Mouse (Mus musculus) megakaryocyte-erythroid progenitor cell, adult 5-6 weeks (primary cell): Measurements from ENCODE around the gene Efr3b. TPM values are rescaled to one million over a fixed set of nuclear protein-coding genes. Genes with fewer than 3 reads are reported as not detected.

Source experiments
- ATAC-seq: replicated peaks from 2 replicates; pipeline ENCODE4 v1.8.0; 2016; ENCODE audit warnings: mild to moderate bottlenecking, inconsistent platforms; ENCODE audit not compliant: severe bottlenecking, poor library complexity, low FRiP score, low TSS enrichment
- total RNA-seq, 2 experiments: library from RNA; stranded (forward) in 1 of 2; stranded (reverse) in 1 of 2; fragments of 200-1000, 215-1000 nt in 1 of 2; fragments of >200 nt in 1 of 2; fragmentation: Nextera tagmentation in 1 of 2; gene quantifications; 2 replicates each; pipeline ENCODE4 v1.2.3; 2014 to 2017

The Efr3b gene
- total RNA-seq, 2 experiments from 2014 or later, result 0.02 to 0.70 TPM

DNA sequence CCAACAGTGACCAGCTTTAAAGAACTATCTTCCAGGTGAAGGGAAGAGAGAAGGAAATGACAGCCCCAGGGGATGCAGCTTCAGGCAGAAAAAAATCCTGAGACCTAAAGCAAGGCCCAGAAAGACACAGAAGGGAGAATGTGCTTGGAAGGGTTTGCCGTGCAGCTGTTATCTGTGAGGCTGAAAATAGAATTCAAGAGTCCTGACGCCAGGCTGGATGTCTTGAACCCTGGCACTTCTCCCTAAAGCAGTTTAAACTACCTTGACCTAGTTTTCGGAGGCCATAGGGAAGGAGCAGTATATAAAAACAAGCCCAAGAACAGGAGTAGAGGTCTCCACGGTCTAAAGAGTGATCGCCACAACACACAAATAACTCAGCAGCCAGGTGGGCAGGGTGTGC is 3.7 kb upstream of the Efr3b start:
- ATAC-seq, result no peak

DNA sequence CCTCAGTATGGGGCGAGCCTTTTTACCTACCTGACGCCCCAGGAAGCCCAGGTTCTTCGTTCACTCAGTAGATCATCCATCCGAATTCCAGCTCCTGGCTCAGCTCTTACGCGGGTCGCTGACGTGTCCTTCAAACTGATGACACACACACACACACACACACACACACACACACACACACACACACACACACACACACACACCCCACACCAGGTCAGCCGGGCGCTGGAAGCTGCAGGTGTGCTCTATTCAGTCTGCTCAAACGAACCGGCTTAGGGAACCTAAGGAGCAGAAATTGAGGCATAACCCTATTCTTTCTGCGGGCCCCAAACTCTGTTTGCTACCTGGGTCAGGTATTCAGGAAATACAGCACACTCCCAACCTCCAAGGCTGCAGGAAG is 331 bp upstream of the Efr3b start:
- no peak for ATAC-seq

GRCm38 (mm10) chr12:4037511-4037910 is 1.2 kb downstream of the Efr3b start:
- no peak for ATAC-seq

DNA sequence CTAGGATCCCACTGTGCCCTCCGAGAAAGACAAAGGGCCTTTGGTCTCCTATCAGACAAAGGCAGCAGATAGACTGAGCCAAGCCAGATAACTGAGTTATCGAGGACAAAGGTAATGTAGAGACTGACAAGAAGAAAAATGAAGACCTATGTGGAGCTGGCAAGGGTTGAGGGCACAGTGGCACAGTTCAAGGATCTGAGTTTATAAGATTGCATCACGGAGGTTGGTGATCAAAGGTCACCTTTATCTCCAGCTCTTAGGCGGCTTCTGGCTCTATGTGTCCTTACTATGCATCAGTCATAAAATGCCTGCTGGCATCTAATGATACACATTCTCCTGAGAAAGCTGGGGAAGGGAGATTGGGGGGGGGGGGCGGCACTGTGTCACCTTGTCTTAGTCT is 2.6 kb downstream of the Efr3b start:
- no peak for ATAC-seq

DNA sequence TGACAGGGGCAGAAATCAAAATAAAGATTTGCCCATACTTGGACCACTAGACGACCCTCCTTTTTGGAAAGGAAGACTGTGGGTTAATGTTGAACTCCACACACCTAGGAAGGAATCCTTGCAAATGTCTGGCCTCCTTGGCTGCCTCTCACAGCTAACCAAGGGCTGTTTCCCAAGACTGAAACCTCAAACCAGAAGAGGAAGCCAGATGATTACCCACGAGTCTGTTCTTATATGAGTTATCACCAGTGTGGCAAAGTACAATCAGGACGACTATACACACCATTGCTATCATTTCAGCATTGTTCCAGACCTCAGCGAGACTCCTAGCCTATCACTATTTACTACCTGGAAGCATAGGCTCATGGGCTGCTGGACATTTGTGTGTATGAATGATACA is 9.7 kb downstream of the Efr3b start:
- ATAC-seq, result no peak

DNA sequence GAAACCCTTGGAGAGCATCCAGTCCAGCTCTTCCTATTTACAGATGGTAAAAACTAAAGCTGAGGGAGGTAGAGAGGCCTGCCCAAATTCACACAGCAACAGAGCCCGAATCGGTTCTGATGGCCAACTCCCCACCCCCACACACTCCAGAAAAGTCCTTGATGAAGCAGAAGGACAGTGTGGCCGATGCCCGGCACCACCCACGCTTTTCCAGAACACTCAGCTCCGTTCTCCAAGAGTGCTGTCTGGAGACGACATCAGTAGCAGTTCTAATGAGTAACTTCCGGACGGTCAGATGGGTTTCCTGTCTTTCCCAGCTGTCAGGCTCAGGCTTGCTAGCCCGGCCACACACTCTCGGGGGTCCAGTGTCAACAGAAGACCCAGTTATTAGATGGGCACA is 10.2 kb downstream of the Efr3b start:
- no peak for ATAC-seq

DNA sequence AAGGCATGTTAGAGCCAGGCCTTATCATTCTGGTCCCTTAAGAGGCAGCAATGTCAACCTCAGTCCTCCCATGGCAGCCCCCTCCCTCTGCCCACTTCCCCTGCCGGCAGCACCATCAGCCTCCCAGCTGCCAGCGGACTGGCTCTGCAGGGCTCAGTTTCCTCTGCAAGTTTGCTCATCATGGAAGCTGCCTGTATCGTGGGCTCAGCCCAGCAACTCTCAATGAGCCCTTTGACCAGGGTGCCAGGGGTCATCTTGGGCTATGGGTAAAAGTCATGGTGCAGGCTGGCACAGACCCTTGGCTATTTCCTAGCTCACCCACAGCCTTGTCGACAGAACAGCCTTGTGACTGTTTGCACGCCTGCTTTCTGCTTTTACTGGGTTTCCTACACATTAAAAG is 14.4 kb downstream of the Efr3b start:
- ATAC-seq, result no peak

- no peak for ATAC-seq
Measured at GRCm38 (mm10) chr12:4023501-4023900, 15.2 kb downstream of the Efr3b start.

DNA sequence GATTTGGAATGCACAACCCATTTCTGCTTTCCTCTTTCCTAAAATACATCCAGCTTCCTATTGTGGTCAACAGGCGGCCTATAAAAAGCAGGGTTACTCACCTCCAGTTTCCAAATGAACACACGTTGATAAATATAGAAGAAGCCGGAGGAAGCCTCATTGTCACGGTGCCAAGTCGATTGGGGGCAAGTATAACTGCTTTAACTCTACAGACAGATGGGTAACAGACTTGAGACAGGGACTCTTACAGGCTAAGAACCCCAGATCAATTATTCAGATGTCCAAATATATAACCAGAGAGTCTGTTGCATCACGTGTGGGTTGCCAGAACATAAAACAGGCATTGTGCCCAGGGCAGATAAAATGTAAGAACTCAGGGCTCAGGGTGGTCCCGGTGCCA is 15.9 kb downstream of the Efr3b start:
- no peak for ATAC-seq

GRCm38 (mm10) chr12:4020505-4020904 is 18.2 kb downstream of the Efr3b start:
- ATAC-seq, result no peak

- no peak for ATAC-seq
Measured at GRCm38 (mm10) chr12:4016321-4016720, 22.4 kb downstream of the Efr3b start.

GRCm38 (mm10) chr12:4015741-4016140 is 23.0 kb downstream of the Efr3b start:
- no peak for ATAC-seq

GRCm38 (mm10) chr12:4015255-4015654 is 23.5 kb downstream of the Efr3b start:
- ATAC-seq, result no peak

- ATAC-seq, result no peak
Measured at GRCm38 (mm10) chr12:4011715-4012114, 27.0 kb downstream of the Efr3b start.

GRCm38 (mm10) chr12:4011301-4011700 is 27.4 kb downstream of the Efr3b start:
- ATAC-seq, result no peak

- ATAC-seq, result no peak
Measured at GRCm38 (mm10) chr12:4008731-4009130, 30.0 kb downstream of the Efr3b start.

DNA sequence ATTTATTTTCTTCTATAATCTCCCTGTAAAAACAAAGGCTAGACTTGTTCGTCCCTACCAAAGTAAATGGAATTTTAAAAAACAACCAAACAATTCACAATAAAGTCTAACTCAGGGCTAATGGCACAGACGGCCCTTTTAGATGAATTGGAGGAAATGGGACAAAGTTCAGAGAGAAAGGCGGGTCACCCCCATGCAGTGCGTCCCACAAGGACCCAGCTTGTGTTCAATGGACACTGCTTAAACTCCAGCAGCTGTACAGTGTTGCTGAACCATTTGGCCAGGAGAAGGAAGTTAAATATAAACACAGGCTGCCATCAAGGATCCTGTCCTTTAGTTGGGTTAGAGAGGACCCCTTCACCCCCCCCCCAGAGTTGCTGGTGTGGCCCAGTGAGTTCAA is 30.9 kb downstream of the Efr3b start:
- ATAC-seq, result no peak

- no peak for ATAC-seq
Measured at GRCm38 (mm10) chr12:4007181-4007580, 31.5 kb downstream of the Efr3b start.

- no peak for ATAC-seq
Measured at GRCm38 (mm10) chr12:4006079-4006478, 32.6 kb downstream of the Efr3b start.

DNA sequence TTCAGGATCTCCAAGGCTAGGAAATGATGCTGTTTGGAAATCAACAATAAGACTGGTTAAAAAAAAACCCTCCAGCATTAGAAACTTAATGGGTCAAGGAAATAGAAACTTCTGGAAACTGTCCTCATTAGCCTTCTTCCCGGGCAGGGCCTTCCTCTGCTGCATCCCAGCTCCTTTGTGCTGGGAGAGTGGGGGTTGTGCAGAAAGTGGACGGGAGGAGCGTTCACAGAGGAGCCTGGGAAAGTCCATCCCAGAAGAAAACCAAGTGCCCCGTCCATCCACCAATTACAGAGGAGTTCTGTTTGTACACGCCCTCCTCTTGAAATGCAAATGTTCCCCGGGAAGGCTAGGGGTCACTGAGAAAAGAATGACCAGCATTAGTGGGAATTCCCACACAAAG is 34.1 kb downstream of the Efr3b start:
- ATAC-seq, result no peak

GRCm38 (mm10) chr12:4000406-4000805 is 38.3 kb downstream of the Efr3b start:
- ATAC-seq, result no peak

DNA sequence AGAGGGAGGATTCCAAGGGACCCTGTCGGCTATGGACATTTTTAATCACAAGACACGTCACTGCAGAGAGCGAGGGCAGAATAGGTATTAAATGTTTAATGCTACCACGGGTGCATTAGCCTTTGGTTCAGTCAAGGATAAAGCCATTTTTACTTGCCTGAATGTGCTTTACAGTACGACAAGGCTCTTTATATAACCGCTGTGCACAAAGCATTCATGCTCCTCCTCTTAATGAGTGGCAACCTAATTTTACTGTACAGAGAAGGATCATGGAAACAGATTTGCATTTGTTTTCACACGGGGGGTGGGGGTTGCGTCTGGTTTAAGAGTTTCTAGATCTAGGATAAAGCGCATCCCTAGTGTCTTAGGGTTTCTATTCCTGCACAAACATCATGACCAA is 42.0 kb downstream of the Efr3b start:
- ATAC-seq, result no peak
